Comparison of ENCODE assay signal across 9 mouse cellular contexts in genomic region chr17:75372371-75372770, GRCm38 (mm10).
DNase-seq lines count a peak whose midpoint lies in the region; ATAC-seq lines count a peak whose summit lies in the region.
"Had no signal": no experiment of that assay in that cellular context is flagged by ENCODE, and none has a peak within 500 bp of the region (broad histone marks: within the 10 kb centered on the region; RNA-seq: fewer than 3 reads in every experiment).

No protein-coding gene starts in this region.

- no peak overlapping the region for H3K4me2 ChIP-seq in hindbrain, embryonic 14.5 days (replicated peaks)
- H3K4me2 ChIP-seq: limb, embryonic 13.5 days had no signal

- no peaks in the 10 kb centered on the region for H3K4me1 ChIP-seq in hindbrain, embryonic 10.5 days (replicated peaks)
- H3K4me1 ChIP-seq in hindbrain, embryonic 14.5 days (replicated peaks; ENCODE audit: control insufficient read depth, insufficient read depth, low read length): no peaks in the 10 kb centered on the region
- H3K4me1 ChIP-seq in limb, embryonic 10.5 days: 0 out of 2 replicates have a peak, but pooled peaks cover 8% of the 10 kb centered on the region

- no peak overlapping the region for H3K4me3 ChIP-seq in hindbrain, embryonic 10.5 days
- no peak overlapping the region for H3K4me3 ChIP-seq in hindbrain, embryonic 14.5 days (replicated peaks; ENCODE audit: low read length)
- H3K4me3 ChIP-seq in limb, embryonic 10.5 days: no peak overlapping the region
- H3K4me3 ChIP-seq: limb, embryonic 13.5 days had no signal

- H3K27ac ChIP-seq in hindbrain, embryonic 10.5 days: no peak overlapping the region
- no peak overlapping the region for H3K27ac ChIP-seq in hindbrain, embryonic 14.5 days
- no peak overlapping the region for H3K27ac ChIP-seq in limb, embryonic 10.5 days
- H3K27ac ChIP-seq: limb, embryonic 13.5 days had no signal

- H3K9me3 ChIP-seq in hindbrain, embryonic 10.5 days: no peaks in the 10 kb centered on the region
- no peaks in the 10 kb centered on the region for H3K9me3 ChIP-seq in hindbrain, embryonic 14.5 days (ENCODE audit: control insufficient read depth, low read length)
- H3K9me3 ChIP-seq in limb, embryonic 10.5 days (replicated peaks): no peaks in the 10 kb centered on the region
- H3K9me3 ChIP-seq: limb, embryonic 13.5 days had no signal

- no peak for ATAC-seq in hindbrain, embryonic 14.5 days (ENCODE audit: low FRiP score)
- ATAC-seq in activated CD4-positive, CD25-positive, alpha-beta regulatory T cell, adult 4 months: no peak

- H3K36me3 ChIP-seq in hindbrain, embryonic 10.5 days: no peaks in the 10 kb centered on the region
- no peaks in the 10 kb centered on the region for H3K36me3 ChIP-seq in hindbrain, embryonic 14.5 days (replicated peaks; ENCODE audit: control insufficient read depth, insufficient read depth)
- no peaks in the 10 kb centered on the region for H3K36me3 ChIP-seq in limb, embryonic 10.5 days

- 52% methylated on average over 3 of the region's 3 CpGs for WGBS in hindbrain, embryonic 10.5 days
- 54% methylated on average over 3 of the region's 3 CpGs for WGBS in hindbrain, embryonic 14.5 days
- WGBS in limb, embryonic 10.5 days: 57% methylated on average over 3 of the region's 3 CpGs

- H3K27me3 ChIP-seq in hindbrain, embryonic 10.5 days (ENCODE audit: insufficient read depth, poor library complexity, severe bottlenecking): no peaks in the 10 kb centered on the region
- no peaks in the 10 kb centered on the region for H3K27me3 ChIP-seq in hindbrain, embryonic 14.5 days (ENCODE audit: control insufficient read depth, insufficient read depth, low read length)
- no peaks in the 10 kb centered on the region for H3K27me3 ChIP-seq in limb, embryonic 10.5 days (ENCODE audit: low read depth, poor library complexity, severe bottlenecking)
- H3K27me3 ChIP-seq: limb, embryonic 13.5 days had no signal

- peak; percentile 48 for DNase-seq in hindbrain, embryonic 10.5 days (ENCODE audit: low spot score)
- DNase-seq in hindbrain, embryonic 14.5 days (ENCODE audit: low spot score): no peak
- DNase-seq in B cell, adult 2 months: peak; percentile 82 to 86
- DNase-seq in adipocyte (ENCODE audit: low spot score): peak; percentile 41
- DNase-seq in gastrocnemius, postnatal 10 days: peak; percentile 63
- DNase-seq in limb, embryonic 10.5 days (ENCODE audit: low spot score): peak; percentile 59
- peak; percentile 64 for DNase-seq in retina, embryonic 14.5 days (ENCODE audit: low spot score)

- H3K9ac ChIP-seq in hindbrain, embryonic 14.5 days: no peak overlapping the region
- H3K9ac ChIP-seq: limb, embryonic 13.5 days had no signal
